Mouse (Mus musculus) CH12.LX (cell line): ENCODE results near the gene Prkag2. TPM values are rescaled to one million over a fixed set of nuclear protein-coding genes. Genes with fewer than 3 reads are reported as not detected.

Experiments used
- DNase-seq: peaks from one replicate; pipeline ENCODE4 v3.0.0-alpha.2; 2013; ENCODE audit errors: extremely low read depth
- H3K27ac ChIP-seq: 2 replicates; pipeline ENCODE4 v1.5.1; 2012; ENCODE audit warnings: low read depth, mild to moderate bottlenecking, control low read depth, moderate library complexity; ENCODE audit not compliant: insufficient read depth
- H3K27me3 ChIP-seq: replicated peaks from 2 replicates; pipeline ENCODE3; 2012; ENCODE audit warnings: inconsistent platforms
- H3K36me3 ChIP-seq, 2 experiments: replicated peaks in 1 of 2; 2 replicates each; pipeline versions ENCODE3 to v1.6.1; 2012; ENCODE audit warnings: inconsistent platforms in 1 of 2, low read length in 1 of 2, mild to moderate bottlenecking in 1 of 2, mixed read lengths in 1 of 2, moderate library complexity in 1 of 2; ENCODE audit not compliant: control insufficient read depth in 1 of 2, insufficient read depth in 1 of 2
- H3K4me1 ChIP-seq, 2 experiments: 2 replicates each; pipeline ENCODE4 v1.6.1; 2012; ENCODE audit warnings: inconsistent platforms in 1 of 2, moderate library complexity in 1 of 2; ENCODE audit not compliant: insufficient read depth in 2 of 2, control insufficient read depth in 1 of 2
- H3K4me2 ChIP-seq: 2 replicates; pipeline ENCODE4 v1.6.1; 2012; ENCODE audit warnings: low read depth, mild to moderate bottlenecking, control low read depth; ENCODE audit not compliant: poor library complexity, insufficient read depth, severe bottlenecking
- H3K4me3 ChIP-seq, 3 experiments: fragments of 150-350 bp in 1 of 3; sonication (generic) in 1 of 3; replicated peaks in 1 of 3; 2 replicates each; pipeline versions ENCODE3 to v1.5.1; 2011 to 2012; ENCODE audit warnings: low read depth in 2 of 3, low read length in 2 of 3, mild to moderate bottlenecking in 2 of 3, moderate library complexity in 2 of 3, control low read depth in 1 of 3, improper control_type of control experiment in 1 of 3, inconsistent platforms in 1 of 3, mixed read lengths in 1 of 3; ENCODE audit not compliant: poor library complexity in 1 of 3
- H3K79me2 ChIP-seq: replicated peaks from 2 replicates; pipeline ENCODE4 v1.6.1; 2012; ENCODE audit warnings: mild to moderate bottlenecking, moderate library complexity; ENCODE audit not compliant: control insufficient read depth, poor library complexity, insufficient read depth, severe bottlenecking; ENCODE audit errors: extremely low read depth
- H3K9ac ChIP-seq: 2 replicates; pipeline ENCODE4 v1.6.1; 2012; ENCODE audit warnings: low read depth, mild to moderate bottlenecking, control low read depth, moderate library complexity; ENCODE audit not compliant: insufficient read depth
- H3K9me3 ChIP-seq: replicated peaks from 2 replicates; pipeline ENCODE3; 2012; ENCODE audit warnings: low read length, inconsistent platforms, mixed read lengths
- CHD1 ChIP-seq: IDR thresholded peaks from 2 replicates; pipeline ENCODE4 v1.6.1; 2012; ENCODE audit warnings: low read depth, low read length, improper control_type of control experiment, inconsistent platforms
- CTCF ChIP-seq, 2 experiments: IDR thresholded peaks in 1 of 2; conservative IDR thresholded peaks in 1 of 2; 2 replicates each; pipeline ENCODE4 v1.5.1; 2011 to 2012; ENCODE audit warnings: low read depth in 2 of 2, low read length in 2 of 2, improper control_type of control experiment in 1 of 2, inconsistent platforms in 1 of 2, mild to moderate bottlenecking in 1 of 2, moderate library complexity in 1 of 2
- E2F4 ChIP-seq: IDR thresholded peaks from 2 replicates; pipeline ENCODE4 v1.6.1; 2011; ENCODE audit warnings: low read depth, low read length, improper control_type of control experiment; ENCODE audit not compliant: insufficient replicate concordance
- ETS1 ChIP-seq: conservative IDR thresholded peaks from 2 replicates; pipeline ENCODE4 v1.6.1; 2012; ENCODE audit warnings: low read depth, mild to moderate bottlenecking, inconsistent platforms, low read length, improper control_type of control experiment, moderate library complexity
- IRF4 ChIP-seq: IDR thresholded peaks from 2 replicates; pipeline ENCODE4 v1.6.1; 2014; ENCODE audit warnings: low read depth, mild to moderate bottlenecking, inconsistent platforms, low read length, improper control_type of control experiment
- JUN ChIP-seq: IDR thresholded peaks from 2 replicates; pipeline ENCODE4 v1.6.1; 2011; ENCODE audit warnings: low read depth, mild to moderate bottlenecking, low read length, improper control_type of control experiment, moderate library complexity; ENCODE audit not compliant: insufficient read depth
- KAT2A ChIP-seq: IDR thresholded peaks from 2 replicates; pipeline ENCODE4 v1.6.1; 2012; ENCODE audit warnings: low read length, improper control_type of control experiment, inconsistent platforms; ENCODE audit not compliant: insufficient replicate concordance
- MAFK ChIP-seq: IDR thresholded peaks from 2 replicates; pipeline ENCODE4 v1.6.1; 2011; ENCODE audit warnings: low read length, improper control_type of control experiment; ENCODE audit not compliant: insufficient replicate concordance
- MAZ ChIP-seq: IDR thresholded peaks from 2 replicates; pipeline ENCODE4 v1.6.1; 2012; ENCODE audit warnings: low read depth, mild to moderate bottlenecking, inconsistent platforms, low read length, improper control_type of control experiment, moderate library complexity
- MXI1 ChIP-seq: IDR thresholded peaks from 2 replicates; pipeline ENCODE4 v1.6.1; 2011; ENCODE audit warnings: mild to moderate bottlenecking, low read depth, low read length, improper control_type of control experiment
- MYC ChIP-seq: IDR thresholded peaks from 2 replicates; pipeline ENCODE4 v1.6.1; 2011; ENCODE audit warnings: low read depth, mild to moderate bottlenecking, improper control_type of control experiment, low read length
- POLR2AphosphoS2 ChIP-seq: IDR thresholded peaks from 2 replicates; pipeline ENCODE4 v1.6.1; 2011; ENCODE audit warnings: low read depth, low read length, improper control_type of control experiment
- RAD21 ChIP-seq: IDR thresholded peaks from 2 replicates; pipeline ENCODE4 v1.6.1; 2011; ENCODE audit warnings: low read depth, mild to moderate bottlenecking, low read length, improper control_type of control experiment, moderate library complexity
- SMC3 ChIP-seq: IDR thresholded peaks from 2 replicates; pipeline ENCODE4 v1.6.1; 2011; ENCODE audit warnings: low read depth, low read length, improper control_type of control experiment
- USF2 ChIP-seq: conservative IDR thresholded peaks from 2 replicates; pipeline ENCODE4 v1.6.1; 2011; ENCODE audit warnings: low read depth, low read length, improper control_type of control experiment
- ZMIZ1 ChIP-seq: IDR thresholded peaks from 2 replicates; pipeline ENCODE4 v1.6.1; 2012; ENCODE audit warnings: low read depth, mild to moderate bottlenecking, inconsistent platforms, low read length, improper control_type of control experiment
- dilution Hi-C: fragments of 300-500 bp; cut with MboI; formaldehyde crosslinking; loops from 2 replicates; pipeline ENCODE4 v1.14.3; 2020; ENCODE audit warnings: low sequenced_read_pairs; ENCODE audit not compliant: extremely low pct_unique_long_range_greater_than_20kb, extremely low pct_ligation_motif_present
- in situ Hi-C: fragments of 300-500 bp; cut with MboI; formaldehyde crosslinking; loops from 3 replicates; pipeline ENCODE4 v1.14.3; 2019; ENCODE audit warnings: low sequenced_read_pairs, low pct_ligation_motif_present, low pct_unique_long_range_greater_than_20kb, mixed read lengths
- polyA plus RNA-seq: library from polyadenylated mRNA; unstranded; fragments of >175 nt; gene quantifications from 2 replicates; pipeline ENCODE4 v1.2.1, GENCODE M21; 2012; ENCODE audit warnings: low read depth; ENCODE audit not compliant: insufficient read length
- total RNA-seq, 2 experiments: library from RNA; depleted of rRNA; stranded (reverse); fragments of 300-350 nt in 1 of 2; fragments of >200 nt in 1 of 2; gene quantifications; 2 replicates each; pipeline ENCODE4 v1.2.3; 2012 to 2014

Prkag2 gene
- total and polyA plus RNA-seq, 3 experiments, result 4.6 to 21.2 (median 8.8) TPM

- Histone ChIP-seq H3K4me1 (peaks cover 0 to 5% of the 10 kb centered on the region in 2 experiments; a peak in 1 of 4 replicates), H3K27ac (no peak overlapping the region), H3K9ac (no peak overlapping the region), H3K9me3 (no peaks in the 10 kb centered on the region), H3K27me3 (no peaks in the 10 kb centered on the region), H3K36me3 (no peaks in the 10 kb centered on the region), H3K4me3 (no peak overlapping the region)
- in situ Hi-C loops, result no loop called here
- dilution Hi-C loops, result no loop called here
- no peak for DNase-seq
- no peak for TF ChIP-seq SMC3
- no peak for TF ChIP-seq E2F4
- no peak for TF ChIP-seq CTCF (conservative IDR thresholded peaks at IDR 0.05 in 1 of 2, IDR thresholded peaks at IDR 0.05 in 1 of 2; ENCODE audit: low read depth in 2 of 2, low read length in 2 of 2)
- no peak for TF ChIP-seq MAZ
- TF ChIP-seq JUN, result no peak
- no peak for TF ChIP-seq CHD1
- no peak for TF ChIP-seq POLR2AphosphoS2
- TF ChIP-seq ZMIZ1, result no peak
- TF ChIP-seq USF2, result no peak
- no peak for TF ChIP-seq RAD21
- TF ChIP-seq ETS1, result no peak
- TF ChIP-seq MXI1, result no peak
- no peak for TF ChIP-seq KAT2A
- TF ChIP-seq, all 38 proteins: peak for 0
- no peaks in the 10 kb centered on the region for H3K79me2 ChIP-seq
- no peak overlapping the region for H3K4me2 ChIP-seq
Measured at GRCm38 (mm10) chr5:25110314-25110713, 9.9 kb upstream of the Prkag2 start.

DNA sequence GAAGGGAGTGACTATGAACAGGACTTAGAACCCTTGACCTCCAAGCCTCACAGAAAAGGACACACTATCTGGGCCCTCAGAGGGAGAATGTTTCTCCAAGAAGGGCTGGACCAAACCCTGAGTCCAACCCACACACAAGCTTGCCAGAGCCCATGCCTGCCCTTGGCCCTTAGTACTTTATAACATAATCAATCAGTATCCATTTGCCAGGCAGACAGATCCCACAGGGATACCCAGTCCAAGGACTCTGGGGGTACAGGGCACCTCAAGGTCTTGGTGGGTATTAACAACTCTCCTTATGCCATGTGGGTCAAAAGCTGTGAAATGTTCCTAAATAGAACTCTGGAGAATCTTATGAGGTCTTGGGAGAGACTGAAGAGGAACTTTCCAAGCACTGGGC, 5.3 kb upstream of the Prkag2 start:
- in situ Hi-C loops, result no loop called here
- dilution Hi-C loops, result no loop called here
- H3K9ac ChIP-seq, result no peak overlapping the region

More for the DNA sequence above, 5.3 kb upstream of the Prkag2 start:
- no peaks in the 10 kb centered on the region for H3K9me3 ChIP-seq
- peaks cover 0 to 19% of the 10 kb centered on the region in 2 experiments for H3K36me3 ChIP-seq
- H3K4me3 ChIP-seq, result no peak overlapping the region
- H3K4me1 ChIP-seq, result peaks cover 3 to 16% of the 10 kb centered on the region in 2 experiments; a peak in 3 of 4 replicates
- H3K27me3 ChIP-seq, result no peaks in the 10 kb centered on the region
- no peaks in the 10 kb centered on the region for H3K79me2 ChIP-seq
- DNase-seq, result no peak
- H3K4me2 ChIP-seq, result no peak overlapping the region
- H3K27ac ChIP-seq, result no peak overlapping the region
- no peak for TF ChIP-seq IRF4
- TF ChIP-seq MYC, result no peak
- TF ChIP-seq CHD1, result no peak
- TF ChIP-seq CTCF (conservative IDR thresholded peaks at IDR 0.05 in 1 of 2, IDR thresholded peaks at IDR 0.05 in 1 of 2; ENCODE audit: low read depth in 2 of 2, low read length in 2 of 2), result no peak
- TF ChIP-seq MAFK, result no peak
- no peak for TF ChIP-seq SMC3
